Mouse (Mus musculus) liver, embryonic 18 days (tissue): ENCODE data around the gene Il6ra. TPM values are rescaled to one million over a fixed set of nuclear protein-coding genes. Genes with fewer than 3 reads are reported as not detected.

Experiments used
- polyA plus RNA-seq: library from polyadenylated mRNA; depleted of rRNA; stranded (reverse); fragments of >200 nt; gene quantifications from 2 replicates; pipeline ENCODE4 v1.2.3, GENCODE M21; 2012; rRNA removed

The Il6ra gene
- polyA plus RNA-seq, result 4.3 and 5.0 TPM in 2 replicates

GRCm38 (mm10) chr3:89912543-89913391, at the start of gene Il6ra:
Gene Il6ra, minus strand, starts transcription at chr3:89913196.

DNA sequence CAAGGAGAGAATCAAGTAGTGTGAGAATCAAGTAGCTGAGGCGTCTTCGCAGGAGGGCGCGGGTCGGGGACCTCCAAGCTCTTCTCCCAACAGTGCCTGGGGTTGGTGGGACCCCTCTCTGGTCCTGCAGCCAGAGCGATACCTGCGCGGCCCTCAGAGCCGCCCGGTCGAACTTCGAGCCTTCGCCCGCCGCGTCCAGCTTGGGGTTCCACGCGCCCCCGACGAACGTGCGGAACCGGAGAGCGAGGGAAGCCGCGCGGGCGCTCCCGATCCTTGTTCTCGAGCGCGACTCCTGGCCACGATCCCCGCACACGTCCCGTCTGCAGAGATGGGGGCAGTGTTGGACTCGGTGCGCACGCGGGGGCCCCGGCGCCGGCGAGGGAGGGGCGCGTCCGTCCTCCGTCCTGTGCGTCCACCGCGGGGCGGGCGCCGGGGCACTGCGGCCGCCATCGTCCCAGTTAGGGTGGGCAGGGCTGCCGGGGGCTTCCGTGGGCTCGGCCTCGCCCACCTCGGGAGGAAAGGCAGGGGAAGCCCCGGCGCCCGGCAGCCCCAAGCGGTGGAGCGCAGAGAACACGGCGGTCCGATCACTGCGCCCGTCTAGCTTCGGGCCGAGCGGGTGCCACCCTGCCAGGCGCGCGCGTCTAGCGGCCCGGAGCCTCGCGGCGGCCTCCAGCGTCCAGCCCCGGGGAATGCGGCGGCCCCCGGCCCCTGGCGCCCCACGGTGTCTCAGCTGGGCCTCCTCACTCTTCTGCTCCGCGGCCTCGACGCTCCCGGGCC, 82.0 kb downstream of the Il6ra start, which contains the start of gene She:
TSS of gene She (plus strand) at position 556 of the 777 bp plus-strand sequence.

Other genes starting within 250 kb of the Il6ra start
- 16.7 and 18.3 TPM in 2 replicates for gene Adar, start 198.2 kb downstream of the Il6ra start, polyA plus RNA-seq
- gene Chrnb2, start 148.6 kb downstream of the Il6ra start, polyA plus RNA-seq, result 0.10 and 0.13 TPM in 2 replicates
- gene Ube2q1, start 139.6 kb downstream of the Il6ra start, polyA plus RNA-seq, result 12.3 and 13.2 TPM in 2 replicates
- gene She, start 81.8 kb downstream of the Il6ra start, polyA plus RNA-seq, result 0.96 and 1.1 TPM in 2 replicates
- gene Atp8b2, start 50.3 kb upstream of the Il6ra start, polyA plus RNA-seq, result 4.2 and 6.1 TPM in 2 replicates
- 81.8 and 82.9 TPM in 2 replicates for gene Hax1, start 85.6 kb upstream of the Il6ra start, polyA plus RNA-seq
- gene 4933434E20Rik, start 138.4 kb upstream of the Il6ra start, polyA plus RNA-seq, result 27.9 and 28.0 TPM in 2 replicates
- 42.5 and 47.3 TPM in 2 replicates for gene Ubap2l, start 139.4 kb upstream of the Il6ra start, polyA plus RNA-seq
- gene Tpm3, start 159.5 kb upstream of the Il6ra start, polyA plus RNA-seq, result 79.1 and 85.0 TPM in 2 replicates
- gene Nup210l, start 190.9 kb upstream of the Il6ra start, polyA plus RNA-seq, result 0.35 and 0.36 TPM in 2 replicates